Mouse (Mus musculus): ENCODE data around the gene Dut. TPM values are rescaled to one million over a fixed set of nuclear protein-coding genes. Genes with fewer than 3 reads are reported as not detected.

Gene Dut
- polyA plus RNA-seq, 1 experiment from 2014 or later = 121 TPM

GRCm38 (mm10) chr2:125304746-125305145 is 57.8 kb downstream of the Dut start:
- ATAC-seq (ENCODE audit: insufficient number of reproducible peaks, insufficient read depth, low FRiP score, low read depth) = no peak
- H3K9me3 ChIP-seq (ENCODE audit: control insufficient read depth, low read length) = no peaks in the 10 kb centered on the region
- H3K27me3 ChIP-seq (ENCODE audit: control insufficient read depth, insufficient read depth, low read length) = no peaks in the 10 kb centered on the region
- H3K9ac ChIP-seq (ENCODE audit: low read length) = no peak overlapping the region
- no peaks in the 10 kb centered on the region for H3K4me1 ChIP-seq (ENCODE audit: control insufficient read depth in 2 of 2, insufficient read depth in 2 of 2, low read length in 2 of 2)
- no peak overlapping the region for H3K4me2 ChIP-seq (ENCODE audit: low read length)
- H3K27ac ChIP-seq (replicated peaks in 1 of 2; ENCODE audit: control insufficient read depth in 1 of 2, insufficient read depth in 1 of 2, low read depth in 2 of 2, low read length in 2 of 2) = no peak overlapping the region
- whole genome bisulfite sequencing = 81% methylated on average over 3 of the region's 3 CpGs
- H3K4me3 ChIP-seq (ENCODE audit: control insufficient read depth in 1 of 2, insufficient read depth in 1 of 2, low read depth in 1 of 2, low read length in 2 of 2) = no peak overlapping the region
- H3K36me3 ChIP-seq (ENCODE audit: control insufficient read depth, insufficient read depth, low read length) = peaks cover 80% of the 10 kb centered on the region

GRCm38 (mm10) chr2:125305671-125306070 is 58.7 kb downstream of the Dut start:
- Histone ChIP-seq H3K27me3 (ENCODE audit: control insufficient read depth, insufficient read depth, low read length) (no peaks in the 10 kb centered on the region), H3K36me3 (ENCODE audit: control insufficient read depth, insufficient read depth, low read length) (peaks cover 77% of the 10 kb centered on the region), H3K9ac (ENCODE audit: low read length) (no peak overlapping the region), H3K4me1 (ENCODE audit: control insufficient read depth in 2 of 2, insufficient read depth in 2 of 2, low read length in 2 of 2) (no peaks in the 10 kb centered on the region), H3K4me2 (ENCODE audit: low read length) (no peak overlapping the region), H3K9me3 (ENCODE audit: control insufficient read depth, low read length) (no peaks in the 10 kb centered on the region), H3K27ac (replicated peaks in 1 of 2; ENCODE audit: control insufficient read depth in 1 of 2, insufficient read depth in 1 of 2, low read depth in 2 of 2, low read length in 2 of 2) (no peak overlapping the region), H3K4me3 (ENCODE audit: control insufficient read depth in 1 of 2, insufficient read depth in 1 of 2, low read depth in 1 of 2, low read length in 2 of 2) (no peak overlapping the region)
- WGBS = 83% methylated on average over 3 of the region's 3 CpGs
- ATAC-seq (ENCODE audit: insufficient number of reproducible peaks, insufficient read depth, low FRiP score, low read depth) = no peak

Other genes starting within 250 kb of the Dut start
- 3.3 and 4.3 TPM in 2 replicates for gene Slc24a5, start 179.1 kb upstream of the Dut start, polyA plus RNA-seq (2014; fragmentation: Nextera tagmentation; extraction: Ambion mirVana)
- gene Myef2, start 123.5 kb upstream of the Dut start, polyA plus RNA-seq (2014; fragmentation: Nextera tagmentation; extraction: Ambion mirVana) = 65.6 and 66.4 TPM in 2 replicates
- not detected in 2 replicates for gene Ctxn2, start 110.5 kb upstream of the Dut start, polyA plus RNA-seq (2014; fragmentation: Nextera tagmentation; extraction: Ambion mirVana)
- not detected in 2 replicates for gene Slc12a1, start 94.7 kb upstream of the Dut start, polyA plus RNA-seq (2014; fragmentation: Nextera tagmentation; extraction: Ambion mirVana)